Mouse (Mus musculus) kidney, postnatal 10 days (tissue): Measurements from ENCODE around the gene Evpl.
A peak's percentile ranks its signal among the peaks of the same experiment; 100 is the strongest.
"Not testable (repeated sequence)": the region's sequence is repeated elsewhere in the genome, so short reads cannot be mapped to it uniquely, and the experiment has no call there.

Experiments used
- DNase-seq: peaks from one replicate; pipeline ENCODE4 v3.0.0; 2021; ENCODE audit warnings: mixed read lengths

Evpl gene

DNA sequence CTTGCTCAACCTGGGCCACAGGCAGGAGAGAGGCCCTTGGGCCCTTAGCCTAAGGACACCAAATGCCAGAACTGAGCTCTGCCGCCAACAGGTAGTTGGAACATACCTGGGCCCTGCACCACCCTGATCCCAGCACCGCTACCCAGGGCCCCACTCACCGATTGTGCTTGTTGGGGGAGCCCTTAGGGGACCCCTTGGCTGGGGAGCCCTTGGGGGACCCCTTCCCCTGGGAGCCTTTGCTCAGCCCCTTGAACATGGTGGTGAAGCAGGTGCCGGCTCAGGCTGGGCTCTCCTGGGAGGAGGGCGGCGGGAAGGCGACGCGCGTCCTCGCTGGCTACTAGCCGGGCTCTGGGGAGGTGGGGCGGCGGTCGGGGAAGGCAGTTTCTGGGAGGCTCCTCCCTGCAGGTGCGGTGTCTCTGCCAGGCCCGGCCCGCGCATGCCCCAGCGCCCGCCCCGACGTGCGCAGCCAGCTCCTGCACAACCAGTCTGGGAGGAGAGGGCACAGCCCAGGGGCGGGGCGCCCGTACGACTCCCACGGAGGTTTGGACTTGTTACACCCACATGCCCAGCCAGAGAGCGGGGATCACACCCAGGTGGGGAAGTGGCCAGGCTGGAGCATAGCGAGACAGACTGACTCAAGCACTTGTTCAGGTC lies at the start of gene Evpl:
Gene Evpl (minus strand): TSS at position 336 of the 654 bp plus-strand sequence.
- peak; percentile 91 for DNase-seq

DNA sequence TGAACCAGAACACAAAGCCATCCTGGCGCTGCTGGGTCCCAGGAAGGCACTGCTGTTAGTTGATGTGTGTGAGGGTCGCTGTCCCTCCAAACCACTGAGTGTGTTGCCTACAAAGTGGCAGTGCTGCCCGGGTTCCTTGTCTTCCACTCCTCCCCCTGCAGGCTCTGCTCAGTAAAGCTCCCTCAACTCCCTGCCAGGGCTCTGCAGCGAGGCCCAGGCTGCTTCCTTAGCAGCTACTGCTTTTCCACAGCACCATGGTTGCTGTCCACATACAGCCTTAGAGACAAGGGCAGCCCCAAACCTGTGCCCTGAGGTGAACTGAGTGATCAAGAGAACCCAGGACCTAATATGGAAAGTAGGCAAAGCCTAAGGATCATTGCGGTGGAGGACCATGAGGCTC lies 49.5 kb upstream of the Evpl start:
- no peak for DNase-seq

DNA sequence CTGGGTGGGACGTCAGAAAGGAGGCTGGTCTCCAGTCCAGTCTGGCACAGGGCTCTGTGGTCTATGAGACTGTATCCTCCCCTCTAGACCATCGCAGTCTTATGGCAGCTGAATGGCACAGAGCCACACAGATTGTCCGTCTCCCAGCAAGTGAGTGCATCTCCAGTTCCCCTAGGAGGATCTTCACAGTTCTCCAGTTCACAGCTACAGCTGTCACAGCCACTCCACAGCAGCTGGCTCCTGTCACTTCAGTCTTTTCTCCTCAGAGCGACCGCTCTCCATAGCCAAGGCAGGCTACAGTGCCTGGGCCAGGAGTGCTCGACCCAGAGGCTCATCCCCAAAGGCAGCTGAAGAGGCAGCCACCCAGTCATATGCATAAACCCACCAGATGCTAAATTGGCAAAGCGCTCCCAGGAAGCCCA lies 47.9 kb upstream of the Evpl start:
- peak; percentile 81 for DNase-seq

DNA sequence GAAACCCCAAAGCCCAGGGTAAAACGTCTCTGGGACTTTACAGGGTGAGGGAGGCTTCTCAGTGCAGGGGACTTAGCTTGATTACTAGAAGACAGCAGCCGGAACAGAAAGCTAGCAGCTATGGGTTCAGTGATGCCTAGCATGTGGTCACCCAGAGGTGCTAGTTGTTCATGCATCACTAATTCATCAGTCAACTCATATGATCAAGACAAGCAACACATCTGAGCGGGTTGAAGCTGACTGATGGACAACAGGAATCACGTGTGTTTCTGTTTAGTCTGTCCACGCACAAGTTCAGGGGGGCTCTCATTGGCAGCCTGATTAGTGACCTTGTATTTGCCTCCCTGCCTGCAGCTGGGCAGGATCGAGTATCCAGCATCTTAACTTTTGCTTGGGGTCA lies 46.1 kb upstream of the Evpl start:
- no peak for DNase-seq

DNA sequence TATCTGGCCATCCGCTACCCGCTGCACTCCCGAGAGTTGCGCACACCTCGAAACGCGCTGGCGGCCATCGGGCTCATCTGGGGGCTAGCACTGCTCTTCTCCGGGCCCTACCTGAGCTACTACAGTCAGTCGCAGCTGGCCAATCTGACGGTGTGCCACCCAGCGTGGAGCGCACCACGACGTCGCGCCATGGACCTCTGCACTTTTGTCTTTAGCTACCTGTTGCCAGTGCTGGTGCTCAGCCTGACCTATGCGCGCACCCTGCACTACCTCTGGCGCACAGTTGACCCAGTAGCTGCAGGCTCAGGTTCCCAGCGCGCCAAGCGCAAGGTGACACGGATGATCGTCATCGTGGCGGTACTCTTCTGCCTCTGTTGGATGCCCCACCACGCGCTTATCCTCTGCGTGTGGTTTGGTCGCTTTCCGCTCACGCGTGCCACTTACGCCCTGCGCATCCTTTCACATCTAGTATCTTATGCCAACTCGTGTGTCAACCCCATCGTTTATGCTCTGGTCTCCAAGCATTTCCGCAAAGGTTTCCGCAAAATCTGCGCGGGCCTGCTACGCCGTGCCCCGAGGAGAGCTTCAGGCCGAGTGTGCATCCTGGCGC lies 45.1 kb upstream of the Evpl start:
- no peak for DNase-seq

DNA sequence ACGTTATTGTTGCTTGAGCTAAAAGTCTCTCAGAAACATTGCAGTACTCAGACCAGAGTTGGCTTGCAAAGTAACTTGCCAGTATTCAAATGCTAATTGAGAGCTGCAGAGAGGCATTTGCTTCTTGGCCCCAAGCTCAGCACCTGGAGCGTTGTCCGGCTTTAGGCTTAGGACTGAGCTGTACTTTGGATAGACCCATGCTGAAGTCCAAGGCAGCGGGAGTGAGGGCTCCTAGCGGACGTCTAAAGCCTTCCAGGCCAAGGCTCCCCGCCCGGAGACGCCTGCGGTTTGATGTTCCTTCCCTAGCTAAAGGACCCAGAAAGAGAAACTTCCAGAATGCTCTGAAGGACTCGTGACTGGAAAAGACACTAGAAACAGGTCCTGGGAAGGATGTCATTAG lies 44.2 kb upstream of the Evpl start:
- DNase-seq = peak; percentile 61

DNA sequence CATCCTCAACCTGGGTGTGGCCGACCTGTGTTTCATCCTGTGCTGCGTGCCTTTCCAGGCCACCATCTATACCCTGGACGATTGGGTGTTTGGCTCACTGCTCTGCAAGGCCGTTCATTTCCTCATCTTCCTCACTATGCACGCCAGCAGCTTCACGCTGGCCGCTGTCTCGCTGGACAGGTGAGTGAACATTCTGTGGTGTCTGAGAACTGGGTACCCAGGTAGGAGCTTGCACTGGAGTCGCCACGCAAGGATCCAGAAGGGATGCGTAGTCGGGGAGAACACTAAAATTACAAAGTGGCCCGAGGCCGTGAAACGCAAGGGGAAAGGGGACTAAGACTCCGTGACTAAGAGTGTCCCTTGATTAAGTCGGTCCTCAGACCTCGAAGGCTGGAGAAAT lies 43.8 kb upstream of the Evpl start:
- DNase-seq = no peak

DNA sequence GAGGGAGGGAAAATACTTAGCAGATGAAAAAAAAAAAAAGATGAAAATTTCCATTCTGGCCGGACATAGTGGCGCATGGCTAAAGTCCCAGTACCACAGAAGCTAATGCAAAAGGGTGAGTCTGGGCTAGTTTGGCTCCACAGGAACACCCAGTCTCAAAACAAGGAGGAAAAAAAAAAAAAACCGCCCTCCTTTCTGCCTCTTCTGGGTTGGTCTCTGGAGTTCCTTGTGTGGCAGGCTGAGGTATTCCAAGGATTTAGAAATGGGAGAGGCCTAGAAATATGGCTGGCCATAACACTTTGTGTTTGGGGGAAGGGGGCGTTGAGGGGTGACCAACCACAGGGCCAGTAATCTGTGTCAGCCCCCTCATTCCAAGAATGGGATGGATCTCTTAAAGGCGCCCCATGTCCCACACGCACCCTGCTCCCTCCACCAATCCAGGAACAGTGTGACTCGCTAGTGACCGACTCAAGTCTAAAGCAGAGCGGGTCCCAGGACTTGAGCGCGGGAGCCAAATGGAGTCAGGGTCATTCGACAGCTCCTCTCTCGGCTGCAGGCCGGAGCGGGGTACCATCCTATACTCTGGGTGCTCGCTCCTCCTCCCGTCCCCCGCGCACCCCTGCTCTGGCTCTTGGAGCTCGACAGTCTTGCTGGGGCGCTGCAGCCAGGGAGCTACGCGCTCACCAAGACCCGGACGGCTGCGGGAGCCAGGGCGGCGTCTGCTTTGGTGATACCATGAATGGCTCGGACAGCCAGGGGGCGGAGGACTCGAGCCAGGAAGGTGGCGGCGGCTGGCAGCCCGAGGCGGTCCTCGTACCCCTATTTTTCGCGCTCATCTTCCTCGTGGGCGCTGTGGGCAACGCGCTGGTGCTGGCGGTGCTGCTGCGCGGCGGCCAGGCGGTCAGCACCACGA lies 43.1 kb upstream of the Evpl start, which contains the start of gene Galr2:
Gene Galr2 (plus strand): TSS at position 189 of the 913 bp plus-strand sequence.
- no peak for DNase-seq

DNA sequence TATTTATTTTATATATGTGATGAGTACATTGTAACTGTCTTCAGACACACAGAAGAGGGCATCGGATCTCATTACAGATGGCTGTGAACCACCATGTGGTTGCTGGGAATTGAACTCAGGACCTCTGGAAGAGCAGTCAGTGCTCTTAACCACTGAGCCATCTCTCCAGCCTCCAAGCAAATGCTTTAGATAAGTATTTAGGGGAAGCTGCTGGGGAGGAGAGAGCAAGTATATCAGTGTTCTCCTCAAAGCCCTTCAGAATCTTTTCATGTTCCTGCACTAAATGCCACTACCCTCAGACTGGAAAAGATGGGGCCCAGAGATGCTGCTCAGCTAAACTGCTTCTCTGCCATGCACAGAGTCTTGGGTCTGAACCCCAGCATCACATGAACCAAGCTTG lies 39.3 kb upstream of the Evpl start:
- DNase-seq = not testable (repeated sequence)

DNA sequence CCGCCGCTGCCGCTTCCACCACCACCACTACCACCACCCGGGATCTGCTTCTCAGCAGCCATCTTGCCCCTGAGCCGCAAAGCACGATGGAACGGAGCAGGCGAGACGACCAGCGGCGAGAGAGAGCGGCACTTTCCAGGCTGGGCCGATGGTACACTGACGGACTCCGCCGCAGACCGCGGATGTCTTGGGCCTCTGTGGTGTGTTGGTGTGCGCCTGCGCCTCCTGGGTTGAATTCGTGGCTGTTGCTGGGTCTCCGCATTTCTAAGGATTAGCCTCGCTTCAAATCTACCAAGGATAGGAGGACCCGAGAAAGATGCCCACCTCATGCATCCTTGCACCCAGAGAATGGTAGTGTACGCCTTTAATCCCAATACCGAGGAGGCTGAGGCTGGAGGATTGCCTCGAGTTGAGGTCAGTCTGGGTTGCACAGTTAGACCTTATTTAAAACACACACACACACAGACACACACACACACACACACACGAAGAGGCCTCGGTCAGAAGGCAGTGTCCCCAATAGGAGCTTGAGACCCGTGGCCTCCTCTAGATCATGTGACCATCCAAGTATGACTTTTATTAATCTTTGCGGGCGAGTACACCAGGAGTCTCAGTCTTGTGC lies 36.3 kb upstream of the Evpl start, which contains the start of gene Srp68:
Gene Srp68 (minus strand): TSS at position 173 of the 622 bp plus-strand sequence.
- DNase-seq = peak; percentile 96

DNA sequence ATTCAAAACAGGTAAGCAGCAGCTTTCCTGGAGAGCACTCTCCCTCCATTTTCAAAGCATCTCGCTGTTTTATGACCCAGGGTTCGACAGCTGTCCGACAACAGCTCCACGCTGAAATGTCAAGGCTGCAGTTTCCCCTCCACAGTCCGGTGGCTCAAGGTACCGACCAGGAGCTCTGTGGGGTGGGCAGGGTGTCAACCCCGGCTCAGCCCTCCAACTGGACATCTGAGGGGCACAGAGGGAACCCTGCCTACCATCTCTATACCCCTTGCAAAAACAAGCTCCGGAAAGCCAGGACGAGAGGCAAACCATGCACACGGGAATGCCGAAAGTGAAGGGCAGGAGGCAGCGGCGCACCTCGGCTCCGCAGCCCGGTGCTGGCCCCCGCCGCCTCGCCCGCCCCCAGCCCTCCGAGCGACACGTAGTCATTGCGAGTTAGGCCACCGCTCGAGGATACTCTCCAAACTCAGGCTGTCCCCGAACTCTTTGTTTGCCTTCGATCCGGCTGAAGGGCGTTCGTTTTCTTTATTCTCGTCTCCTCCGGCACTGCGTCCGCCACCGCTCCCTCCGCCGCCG lies 35.7 kb upstream of the Evpl start:
- DNase-seq = no peak

DNA sequence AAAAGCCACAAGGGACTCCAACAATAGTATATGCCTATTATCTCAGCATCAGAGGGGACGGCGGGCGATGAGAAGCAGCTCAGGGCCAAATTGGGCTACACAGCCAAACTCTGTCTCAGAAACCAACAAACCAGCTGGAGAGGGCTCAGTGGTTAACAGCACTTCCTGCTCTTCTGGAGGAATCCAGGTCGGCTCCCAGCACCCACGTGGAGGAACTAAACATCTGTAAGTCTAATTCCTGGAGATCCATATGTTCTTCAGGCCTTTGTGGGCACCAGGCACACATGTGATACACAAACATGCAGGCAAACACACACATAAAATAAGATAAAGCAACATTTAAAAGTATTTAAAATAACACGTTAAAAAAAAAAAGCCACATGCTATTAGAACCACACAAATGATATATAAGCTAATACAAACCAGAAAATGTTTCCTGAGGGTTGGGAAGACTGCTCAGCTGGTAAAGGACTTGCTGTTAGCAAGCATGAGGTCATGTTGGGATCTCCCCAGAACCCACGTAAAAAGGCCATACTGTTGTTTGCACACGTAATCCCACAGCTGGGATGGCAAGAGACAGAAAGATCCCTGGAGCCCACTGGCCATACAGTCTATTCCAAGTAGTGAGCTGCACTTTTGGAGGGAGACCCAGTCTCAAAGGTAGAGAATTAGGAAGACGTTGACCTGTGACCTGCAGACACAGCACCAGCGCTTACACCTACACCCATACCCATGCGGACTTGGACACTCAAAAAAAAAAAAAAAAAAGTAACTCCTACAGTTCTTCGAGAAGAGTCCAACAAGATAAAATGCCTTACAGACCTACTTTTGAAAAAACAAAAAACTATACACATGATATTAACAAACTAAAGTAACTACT lies 35.0 kb upstream of the Evpl start:
- no peak for DNase-seq

DNA sequence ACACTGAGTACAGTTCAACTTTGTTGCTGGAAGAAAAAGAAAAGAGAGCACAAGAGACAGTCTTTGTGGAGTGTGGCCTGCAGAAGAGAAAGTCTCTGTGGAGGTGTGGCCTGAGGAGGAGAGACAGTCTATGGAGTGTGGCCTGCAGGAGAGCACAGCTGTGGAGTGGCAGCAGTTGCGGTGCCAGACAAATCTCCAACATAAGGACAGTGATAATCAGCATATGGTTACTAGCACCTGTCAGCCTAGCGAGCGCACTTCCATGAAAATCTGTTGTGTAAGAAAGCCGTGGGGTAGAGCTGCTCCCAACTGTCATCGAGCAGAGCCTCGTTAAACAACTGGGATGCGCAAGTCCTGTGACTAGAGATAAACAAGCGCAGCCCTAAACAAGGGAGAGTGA lies 31.7 kb upstream of the Evpl start:
- DNase-seq = no peak

DNA sequence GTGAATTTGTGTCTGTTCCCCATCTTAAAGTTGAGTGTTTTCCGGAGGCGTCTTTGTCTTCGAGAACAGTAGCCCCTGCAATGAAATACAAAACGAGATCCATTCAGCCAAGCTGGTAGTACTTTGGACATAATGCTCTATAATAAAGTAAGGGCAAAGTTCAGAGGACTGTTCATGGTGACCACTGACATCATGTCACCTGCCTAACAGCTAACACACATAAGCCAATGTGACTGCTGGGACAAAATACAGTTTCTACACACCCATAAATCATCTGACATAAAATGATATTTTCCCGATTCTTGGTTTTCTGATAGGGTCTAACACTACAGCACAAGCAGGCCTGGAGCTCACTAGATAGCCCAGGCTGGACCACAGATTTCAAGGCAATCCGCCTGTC lies 30.4 kb upstream of the Evpl start:
- DNase-seq = no peak

DNA sequence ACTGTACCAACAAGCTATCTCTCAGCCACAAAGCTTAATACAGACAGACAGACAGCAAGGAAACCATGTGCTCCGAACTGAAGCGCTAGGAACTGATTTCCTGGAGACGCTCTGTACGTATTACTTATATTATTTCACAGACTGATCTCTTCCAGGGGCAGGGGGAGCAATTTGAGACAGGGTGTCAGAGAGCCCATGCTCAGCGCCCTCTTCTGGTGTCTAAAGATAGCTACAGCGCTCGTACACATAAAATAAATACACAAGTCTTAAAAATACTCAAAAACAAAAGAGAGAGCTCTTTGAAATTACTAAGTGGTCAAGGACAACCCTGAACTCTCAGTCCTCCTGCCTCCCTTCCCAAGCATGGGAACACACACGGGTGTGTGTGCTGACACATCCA lies 29.8 kb upstream of the Evpl start:
- no peak for DNase-seq

DNA sequence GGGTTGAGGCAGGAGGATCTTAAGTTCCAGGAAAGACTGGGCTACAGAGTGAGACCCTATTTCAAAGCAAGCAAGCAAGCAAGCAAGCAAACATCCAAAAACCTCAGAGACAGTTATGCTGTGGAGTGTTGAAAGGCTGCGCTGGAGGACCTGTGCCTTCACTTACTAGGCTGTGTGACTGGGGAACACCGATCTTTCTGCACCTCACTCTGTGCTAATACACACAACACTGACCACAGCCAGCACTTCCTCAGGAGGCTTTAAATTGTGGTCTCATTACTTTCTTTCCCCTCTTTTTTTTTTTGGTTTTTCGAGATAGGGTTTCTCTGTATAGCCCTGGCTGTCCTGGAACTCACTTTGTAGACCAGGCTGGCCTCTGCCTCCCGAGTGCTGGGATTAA lies 28.0 kb upstream of the Evpl start:
- no peak for DNase-seq

DNA sequence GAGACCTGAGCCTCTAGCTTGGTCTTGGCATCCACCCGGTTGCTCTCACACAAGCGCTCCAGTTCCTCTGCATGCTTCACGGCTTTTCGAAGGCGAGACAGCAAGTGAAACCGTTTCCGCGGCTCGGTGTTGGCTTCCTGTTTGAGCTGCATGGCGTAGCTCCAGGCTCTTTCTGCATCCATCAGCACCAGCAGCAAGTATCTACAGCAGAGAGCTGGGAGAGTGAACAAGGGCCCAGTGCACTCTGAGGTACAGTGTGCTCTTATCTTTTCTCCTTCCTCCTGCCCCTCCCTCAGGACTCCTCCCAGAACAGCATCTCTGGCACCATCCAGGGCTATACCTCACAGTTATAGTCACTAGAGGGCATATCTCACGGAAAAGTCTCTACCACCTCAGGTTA lies 27.5 kb upstream of the Evpl start:
- DNase-seq = no peak

DNA sequence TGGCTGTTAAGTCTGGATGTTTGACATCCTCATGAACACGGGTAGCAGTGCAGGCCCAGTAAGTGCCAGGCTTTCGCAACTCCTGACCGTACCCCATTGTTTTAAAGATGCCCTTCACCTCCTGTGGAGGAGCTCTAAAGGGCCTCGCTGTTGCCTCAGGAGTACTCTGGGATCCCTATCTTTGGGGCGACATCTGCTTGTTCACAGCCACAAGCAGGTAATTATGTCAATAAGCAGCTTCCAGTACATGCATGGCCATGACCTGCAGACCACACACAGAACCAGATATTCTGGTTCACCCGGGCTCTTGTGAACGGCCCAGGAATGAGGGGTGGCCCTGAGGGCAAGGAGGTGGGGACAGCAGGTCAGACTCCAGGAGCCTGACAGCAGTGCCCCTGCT lies 22.4 kb upstream of the Evpl start:
- DNase-seq = no peak

DNA sequence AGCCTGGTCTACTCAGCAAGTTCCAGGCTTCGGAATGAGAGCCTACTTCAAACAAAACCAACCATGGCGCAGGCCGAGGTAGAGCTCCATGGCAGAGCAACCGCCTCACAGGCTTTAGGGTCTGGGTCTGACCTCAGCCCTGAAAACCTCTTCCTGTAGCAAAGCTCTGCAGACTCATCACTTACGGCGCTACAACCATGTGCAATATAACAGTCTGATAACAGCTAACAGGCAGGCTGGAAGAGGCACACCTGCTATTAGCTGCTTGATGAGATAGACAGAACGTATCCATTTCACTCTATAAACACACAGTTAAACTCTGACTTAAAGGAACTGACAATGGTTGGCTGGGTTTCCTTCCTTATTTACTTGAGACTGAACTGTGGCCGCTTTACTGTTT lies 21.6 kb upstream of the Evpl start:
- no peak for DNase-seq

DNA sequence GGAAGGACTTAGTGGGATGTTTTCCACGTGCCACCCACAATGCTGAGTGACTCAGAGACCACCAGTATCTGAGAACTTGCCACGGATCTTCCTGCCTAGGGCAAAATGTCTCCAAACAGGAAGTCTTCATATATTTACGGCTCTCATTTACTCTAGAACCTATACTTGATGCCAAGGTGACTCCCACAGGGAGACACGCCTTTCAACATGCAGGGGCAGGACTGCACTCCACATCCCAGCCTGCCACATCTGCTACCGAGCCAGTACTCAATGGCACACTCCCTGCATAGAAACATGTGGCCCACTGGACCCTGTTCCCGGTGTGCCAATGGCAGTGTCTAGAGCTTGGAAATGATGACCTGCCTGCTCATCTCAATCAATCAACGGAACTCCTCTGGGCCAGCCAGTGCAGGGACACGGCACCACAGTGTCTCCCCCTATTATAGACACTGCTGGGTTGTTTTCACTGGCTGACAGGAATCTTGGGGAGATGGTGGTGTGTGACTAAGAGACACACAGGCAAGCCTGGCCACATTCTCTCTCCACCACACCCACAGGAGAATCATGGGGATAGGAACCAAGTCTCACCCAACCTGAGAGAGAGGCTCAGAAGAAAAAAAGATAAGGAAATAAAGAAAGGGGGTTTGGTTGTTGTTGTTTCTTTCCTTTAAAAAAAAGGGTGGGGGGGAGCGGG lies 18.3 kb upstream of the Evpl start:
- DNase-seq = no peak
